Mouse (Mus musculus) bone marrow macrophage, adult 2 months (primary cell): ENCODE results near the gene Rras.

Experiments used
- CTCF ChIP-seq: IDR thresholded peaks from 2 replicates; pipeline ENCODE4 v1.5.1; 2012; ENCODE audit warnings: low read depth, mild to moderate bottlenecking, low read length, moderate library complexity
- POLR2A ChIP-seq: IDR thresholded peaks from 2 replicates; pipeline ENCODE4 v1.6.1; 2012; ENCODE audit warnings: mild to moderate bottlenecking, low read depth, low read length, borderline replicate concordance

- no peak for TF ChIP-seq CTCF
- no peak for TF ChIP-seq POLR2A
Measured at GRCm38 (mm10) chr7:45048001-45048890, 30.5 kb downstream of the Rras start.
